Mouse (Mus musculus): Measurements from ENCODE around the gene Gm17334.
A peak's percentile ranks its signal among the peaks of the same experiment; 100 is the strongest.

Gm17334 gene

GRCm38 (mm10) chr11:53747985-53748384, 25.0 kb downstream of the Gm17334 start:
- no peak for DNase-seq (ENCODE audit: low read depth, low spot score)

GRCm38 (mm10) chr11:53745260-53745659, 27.7 kb downstream of the Gm17334 start:
- DNase-seq (ENCODE audit: low read depth, low spot score) = no peak

GRCm38 (mm10) chr11:53742353-53742752, 30.6 kb downstream of the Gm17334 start:
- DNase-seq (ENCODE audit: low read depth, low spot score) = no peak

GRCm38 (mm10) chr11:53737573-53737946, 35.4 kb downstream of the Gm17334 start:
- no peak for DNase-seq (ENCODE audit: low read depth, low spot score)

- peak; percentile 56 for DNase-seq (ENCODE audit: low read depth, low spot score)
Measured at GRCm38 (mm10) chr11:53736771-53737572, 36.0 kb downstream of the Gm17334 start.

- DNase-seq (ENCODE audit: low read depth, low spot score) = peak; percentile 64
Measured at GRCm38 (mm10) chr11:53735682-53736245, 37.2 kb downstream of the Gm17334 start.

GRCm38 (mm10) chr11:53734970-53735681, 37.9 kb downstream of the Gm17334 start:
- no peak for DNase-seq (ENCODE audit: low read depth, low spot score)

- no peak for DNase-seq (ENCODE audit: low read depth, low spot score)
Measured at GRCm38 (mm10) chr11:53734431-53734830, 38.6 kb downstream of the Gm17334 start.

- no peak for DNase-seq (ENCODE audit: low read depth, low spot score)
Measured at GRCm38 (mm10) chr11:53733824-53734223, 39.2 kb downstream of the Gm17334 start.

- no peak for DNase-seq (ENCODE audit: low read depth, low spot score)
Measured at GRCm38 (mm10) chr11:53732244-53732643, 40.7 kb downstream of the Gm17334 start.

GRCm38 (mm10) chr11:53731457-53731856, 41.5 kb downstream of the Gm17334 start:
- DNase-seq (ENCODE audit: low read depth, low spot score) = no peak
